Mouse (Mus musculus): ENCODE measurements around the gene Kmt2c.
"Not testable (repeated sequence)": the region's sequence is repeated elsewhere in the genome, so short reads cannot be mapped to it uniquely, and the experiment has no call there.

Kmt2c gene

GRCm38 (mm10) chr5:25254491-25254890, 244.1 kb downstream of the Kmt2c start:
- in situ Hi-C loops (cut with MboI; ENCODE audit: low pct_unique_long_range_greater_than_20kb in 1 of 2, low sequenced_read_pairs in 2 of 2, unreplicated experiment in 1 of 2), result no loop called here

GRCm38 (mm10) chr5:25252825-25253544, 245.6 kb downstream of the Kmt2c start:
- in situ Hi-C loops (cut with MboI; ENCODE audit: low pct_unique_long_range_greater_than_20kb in 1 of 2, low sequenced_read_pairs in 2 of 2, unreplicated experiment in 1 of 2), result no loop called here

- in situ Hi-C loops (cut with MboI; ENCODE audit: low pct_unique_long_range_greater_than_20kb in 1 of 2, low sequenced_read_pairs in 2 of 2, unreplicated experiment in 1 of 2), result no loop called here
Measured at GRCm38 (mm10) chr5:25252423-25252822, 246.2 kb downstream of the Kmt2c start.

GRCm38 (mm10) chr5:25247036-25247435, 251.5 kb downstream of the Kmt2c start:
- in situ Hi-C loops (cut with MboI; ENCODE audit: low pct_unique_long_range_greater_than_20kb in 1 of 2, low sequenced_read_pairs in 2 of 2, unreplicated experiment in 1 of 2), result no loop called here

- in situ Hi-C loops (cut with MboI; ENCODE audit: low pct_unique_long_range_greater_than_20kb in 1 of 2, low sequenced_read_pairs in 2 of 2, unreplicated experiment in 1 of 2), result no loop called here
Measured at GRCm38 (mm10) chr5:25246473-25246865, 252.1 kb downstream of the Kmt2c start.

GRCm38 (mm10) chr5:25245806-25246472, 252.6 kb downstream of the Kmt2c start:
- in situ Hi-C loops (cut with MboI; ENCODE audit: low pct_unique_long_range_greater_than_20kb in 1 of 2, low sequenced_read_pairs in 2 of 2, unreplicated experiment in 1 of 2), result no loop called here

GRCm38 (mm10) chr5:25243101-25243500, 255.5 kb downstream of the Kmt2c start:
- in situ Hi-C loops (cut with MboI; ENCODE audit: low pct_unique_long_range_greater_than_20kb in 1 of 2, low sequenced_read_pairs in 2 of 2, unreplicated experiment in 1 of 2), result no loop called here

GRCm38 (mm10) chr5:25224377-25224776, 274.2 kb downstream of the Kmt2c start:
- in situ Hi-C loops (cut with MboI; ENCODE audit: low pct_unique_long_range_greater_than_20kb in 1 of 2, low sequenced_read_pairs in 2 of 2, unreplicated experiment in 1 of 2), result not testable (repeated sequence)

- in situ Hi-C loops (cut with MboI; ENCODE audit: low pct_unique_long_range_greater_than_20kb in 1 of 2, low sequenced_read_pairs in 2 of 2, unreplicated experiment in 1 of 2), result no loop called here
Measured at GRCm38 (mm10) chr5:25222752-25223702, 275.6 kb downstream of the Kmt2c start, which contains the start of gene E130116L18Rik. E130116L18Rik (minus strand) TSS chr5:25223153.
